Mouse (Mus musculus): ENCODE data around the gene Nbea. TPM values are rescaled to one million over a fixed set of nuclear protein-coding genes. Genes with fewer than 3 reads are reported as not detected.

The Nbea gene
- polyA plus RNA-seq, 1 experiment: 3.6 TPM

GRCm38 (mm10) chr3:55782771-55783170, 400.7 kb downstream of the Nbea start:
- Histone ChIP-seq H3K36me3 (ENCODE audit: control insufficient read depth, insufficient read depth) (no peaks in the 10 kb centered on the region), H3K27me3 (ENCODE audit: control insufficient read depth, insufficient read depth, insufficient read length) (no peaks in the 10 kb centered on the region), H3ac (ENCODE audit: control insufficient read depth, insufficient read length) (no peak overlapping the region), H3K4me3 (no peak overlapping the region), H3K4me2 (ENCODE audit: low read depth) (no peak overlapping the region), H3K79me2 (ENCODE audit: control insufficient read depth, insufficient read depth) (no peaks in the 10 kb centered on the region)
- no peak for TF ChIP-seq TCF3 (IDR thresholded peaks at IDR 0.05; ENCODE audit: insufficient read length, low read depth)
- no peak for TF ChIP-seq USF1 (IDR thresholded peaks at IDR 0.05; ENCODE audit: low read depth)
- no peak for TF ChIP-seq POLR2AphosphoS2 (IDR thresholded peaks at IDR 0.05; ENCODE audit: insufficient read length, low read depth)
- no peak for TF ChIP-seq TCF12 (IDR thresholded peaks at IDR 0.05; ENCODE audit: insufficient read depth, poor library complexity, severe bottlenecking)

- Histone ChIP-seq H3ac (ENCODE audit: control insufficient read depth, insufficient read length) (no peak within 1 kb of the TSS), H3K36me3 (ENCODE audit: control insufficient read depth, insufficient read depth) (no peaks in the 10 kb centered on the region), H3K27me3 (ENCODE audit: control insufficient read depth, insufficient read depth, insufficient read length) (no peaks in the 10 kb centered on the region), H3K4me3 (no peak within 1 kb of the TSS), H3K79me2 (ENCODE audit: control insufficient read depth, insufficient read depth) (no peaks in the 10 kb centered on the region), H3K4me2 (ENCODE audit: low read depth) (no peak within 1 kb of the TSS)
- TF ChIP-seq TCF3 (IDR thresholded peaks at IDR 0.05; ENCODE audit: insufficient read length, low read depth) (no peak), REST (IDR thresholded peaks at IDR 0.05; ENCODE audit: insufficient read depth, insufficient read length) (no peak), MYOD1 (IDR thresholded peaks at IDR 0.05; ENCODE audit: control insufficient read depth in 1 of 3, insufficient read length in 2 of 3, low read depth in 2 of 3) (no peak), POLR2AphosphoS2 (IDR thresholded peaks at IDR 0.05; ENCODE audit: insufficient read length, low read depth) (no peak), E2F4 (IDR thresholded peaks at IDR 0.05; ENCODE audit: insufficient read depth) (no peak), MAX (IDR thresholded peaks at IDR 0.05; ENCODE audit: low read depth) (no peak), TCF12 (IDR thresholded peaks at IDR 0.05; ENCODE audit: insufficient read depth, poor library complexity, severe bottlenecking) (no peak), MYOG (IDR thresholded peaks at IDR 0.05; ENCODE audit: control insufficient read depth in 1 of 3, insufficient read depth in 1 of 3, insufficient read length in 2 of 3, low read depth in 2 of 3) (no peak), USF1 (IDR thresholded peaks at IDR 0.05; ENCODE audit: low read depth) (no peak), POLR2A (IDR thresholded peaks at IDR 0.05; ENCODE audit: insufficient read length, low read depth) (no peak), SRF (IDR thresholded peaks at IDR 0.05; ENCODE audit: control insufficient read depth, insufficient read length, low read depth) (no peak), CEBPB (IDR thresholded peaks at IDR 0.05; ENCODE audit: insufficient read depth, poor library complexity, severe bottlenecking) (no peak)
Measured at GRCm38 (mm10) chr3:55782056-55782687, 401.3 kb downstream of the Nbea start, which contains the start of gene Mab21l1. TSS of gene Mab21l1 (plus strand) at chr3:55782510.

GRCm38 (mm10) chr3:55781429-55782055, 402.0 kb downstream of the Nbea start:
- Histone ChIP-seq H3K79me2 (ENCODE audit: control insufficient read depth, insufficient read depth) (no peaks in the 10 kb centered on the region), H3K36me3 (ENCODE audit: control insufficient read depth, insufficient read depth) (no peaks in the 10 kb centered on the region), H3K4me3 (no peak overlapping the region), H3K27me3 (ENCODE audit: control insufficient read depth, insufficient read depth, insufficient read length) (no peaks in the 10 kb centered on the region), H3ac (ENCODE audit: control insufficient read depth, insufficient read length) (no peak overlapping the region), H3K4me2 (ENCODE audit: low read depth) (no peak overlapping the region)
- no peak for TF ChIP-seq MYOD1 (IDR thresholded peaks at IDR 0.05; ENCODE audit: control insufficient read depth in 1 of 3, insufficient read length in 2 of 3, low read depth in 2 of 3)
- no peak for TF ChIP-seq POLR2AphosphoS2 (IDR thresholded peaks at IDR 0.05; ENCODE audit: insufficient read length, low read depth)
- TF ChIP-seq TCF3 (IDR thresholded peaks at IDR 0.05; ENCODE audit: insufficient read length, low read depth): no peak
- no peak for TF ChIP-seq TCF12 (IDR thresholded peaks at IDR 0.05; ENCODE audit: insufficient read depth, poor library complexity, severe bottlenecking)
- TF ChIP-seq MYOG (IDR thresholded peaks at IDR 0.05; ENCODE audit: control insufficient read depth in 1 of 3, insufficient read depth in 1 of 3, insufficient read length in 2 of 3, low read depth in 2 of 3): no peak

GRCm38 (mm10) chr3:55780120-55781070, 403.1 kb downstream of the Nbea start:
- Histone ChIP-seq H3K4me2 (ENCODE audit: low read depth) (no peak overlapping the region), H3K79me2 (ENCODE audit: control insufficient read depth, insufficient read depth) (no peaks in the 10 kb centered on the region), H3K36me3 (ENCODE audit: control insufficient read depth, insufficient read depth) (no peaks in the 10 kb centered on the region), H3ac (ENCODE audit: control insufficient read depth, insufficient read length) (no peak overlapping the region), H3K27me3 (ENCODE audit: control insufficient read depth, insufficient read depth, insufficient read length) (no peaks in the 10 kb centered on the region), H3K4me3 (no peak overlapping the region)
- TF ChIP-seq REST (IDR thresholded peaks at IDR 0.05; ENCODE audit: insufficient read depth, insufficient read length) (no peak), TCF3 (IDR thresholded peaks at IDR 0.05; ENCODE audit: insufficient read length, low read depth) (no peak), POLR2AphosphoS2 (IDR thresholded peaks at IDR 0.05; ENCODE audit: insufficient read length, low read depth) (no peak), SRF (IDR thresholded peaks at IDR 0.05; ENCODE audit: control insufficient read depth, insufficient read length, low read depth) (no peak), MYOG (IDR thresholded peaks at IDR 0.05; ENCODE audit: control insufficient read depth in 1 of 3, insufficient read depth in 1 of 3, insufficient read length in 2 of 3, low read depth in 2 of 3) (no peak), E2F4 (IDR thresholded peaks at IDR 0.05; ENCODE audit: insufficient read depth) (no peak)

Data from myocyte (in vitro differentiated cells).